Mouse (Mus musculus): ENCODE data around the gene E2f6. TPM values are rescaled to one million over a fixed set of nuclear protein-coding genes. Genes with fewer than 3 reads are reported as not detected.

The E2f6 gene
- polyA plus RNA-seq, 1 experiment from 2014 or later, result 38.4 TPM

GRCm38 (mm10) chr12:16831071-16831470 lies 20.3 kb downstream of the E2f6 start:
- no peaks in the 10 kb centered on the region for H3K9me3 ChIP-seq
- no peaks in the 10 kb centered on the region for H3K27me3 ChIP-seq
- no peak for ATAC-seq (ENCODE audit: borderline replicate concordance, extremely low read depth, low FRiP score, low TSS enrichment)
- peaks cover 4% of the 10 kb centered on the region for H3K4me1 ChIP-seq
- no peak overlapping the region for H3K4me2 ChIP-seq
- peaks cover 8% of the 10 kb centered on the region for H3K36me3 ChIP-seq
- no peak overlapping the region for H3K27ac ChIP-seq
- no peak overlapping the region for H3K9ac ChIP-seq
- 45% methylated on average over 4 of the region's 4 CpGs for WGBS
- no peak overlapping the region for H3K4me3 ChIP-seq

GRCm38 (mm10) chr12:16834701-16835100 lies 23.9 kb downstream of the E2f6 start:
- no peak overlapping the region for H3K27ac ChIP-seq
- H3K4me1 ChIP-seq, result peaks cover 8% of the 10 kb centered on the region
- H3K9ac ChIP-seq, result no peak overlapping the region
- no peaks in the 10 kb centered on the region for H3K9me3 ChIP-seq
- H3K4me3 ChIP-seq, result no peak overlapping the region
- no peaks in the 10 kb centered on the region for H3K27me3 ChIP-seq
- H3K36me3 ChIP-seq, result no peaks in the 10 kb centered on the region
- 48% methylated on average over 11 of the region's 11 CpGs for WGBS
- H3K4me2 ChIP-seq, result no peak overlapping the region
- no peak for ATAC-seq (ENCODE audit: borderline replicate concordance, extremely low read depth, low FRiP score, low TSS enrichment)

GRCm38 (mm10) chr12:16836188-16836587 lies 25.4 kb downstream of the E2f6 start:
- WGBS, result 31% methylated on average over 9 of the region's 9 CpGs
- Histone ChIP-seq H3K9me3 (no peaks in the 10 kb centered on the region), H3K4me2 (no peak overlapping the region), H3K27ac (no peak overlapping the region), H3K36me3 (no peaks in the 10 kb centered on the region), H3K4me1 (peaks cover 13% of the 10 kb centered on the region), H3K4me3 (no peak overlapping the region), H3K27me3 (no peaks in the 10 kb centered on the region), H3K9ac (no peak overlapping the region)
- peak; percentile 81; the same call in 1 of the 2 replicates for ATAC-seq (ENCODE audit: borderline replicate concordance, extremely low read depth, low FRiP score, low TSS enrichment)

DNA sequence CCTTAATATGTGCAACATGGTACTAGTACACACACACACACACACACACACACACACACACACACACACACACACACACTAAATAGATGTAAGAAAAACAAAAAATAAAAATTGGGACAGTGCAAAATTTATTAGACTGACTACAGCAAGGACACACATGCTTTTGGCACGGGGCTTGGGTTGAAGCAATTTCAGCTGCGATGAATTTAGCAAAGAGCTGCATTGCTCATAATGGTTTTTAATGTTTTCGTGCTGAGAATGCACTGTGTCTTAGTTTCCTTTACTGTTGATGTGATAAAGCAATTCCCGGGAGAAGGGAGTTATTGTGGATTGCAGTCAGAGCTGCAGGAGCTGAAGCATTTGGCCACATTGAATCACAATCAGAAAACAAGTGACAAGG lies 27.0 kb downstream of the E2f6 start:
- Histone ChIP-seq H3K36me3 (no peaks in the 10 kb centered on the region), H3K4me3 (no peak overlapping the region), H3K27ac (no peak overlapping the region), H3K4me2 (no peak overlapping the region), H3K4me1 (peaks cover 13% of the 10 kb centered on the region), H3K9ac (no peak overlapping the region), H3K9me3 (no peaks in the 10 kb centered on the region), H3K27me3 (no peaks in the 10 kb centered on the region)
- no peak for ATAC-seq (ENCODE audit: borderline replicate concordance, extremely low read depth, low FRiP score, low TSS enrichment)
- 91% methylated on average over 4 of the region's 4 CpGs for WGBS

- no peaks in the 10 kb centered on the region for H3K9me3 ChIP-seq
- H3K27me3 ChIP-seq, result no peaks in the 10 kb centered on the region
- H3K9ac ChIP-seq, result no peak overlapping the region
- no peak overlapping the region for H3K4me2 ChIP-seq
- H3K36me3 ChIP-seq, result no peaks in the 10 kb centered on the region
- 42% methylated on average over 8 of the region's 8 CpGs for WGBS
- ATAC-seq (ENCODE audit: borderline replicate concordance, extremely low read depth, low FRiP score, low TSS enrichment), result no peak
- H3K4me3 ChIP-seq, result no peak overlapping the region
- peaks cover 14% of the 10 kb centered on the region for H3K4me1 ChIP-seq
- 0 out of 2 replicates have a peak overlapping the region, but pooled peaks have one; percentile 24 for H3K27ac ChIP-seq
These were observed 30.3 kb downstream of the E2f6 start for GRCm38 (mm10) chr12:16840842-16841782.

DNA sequence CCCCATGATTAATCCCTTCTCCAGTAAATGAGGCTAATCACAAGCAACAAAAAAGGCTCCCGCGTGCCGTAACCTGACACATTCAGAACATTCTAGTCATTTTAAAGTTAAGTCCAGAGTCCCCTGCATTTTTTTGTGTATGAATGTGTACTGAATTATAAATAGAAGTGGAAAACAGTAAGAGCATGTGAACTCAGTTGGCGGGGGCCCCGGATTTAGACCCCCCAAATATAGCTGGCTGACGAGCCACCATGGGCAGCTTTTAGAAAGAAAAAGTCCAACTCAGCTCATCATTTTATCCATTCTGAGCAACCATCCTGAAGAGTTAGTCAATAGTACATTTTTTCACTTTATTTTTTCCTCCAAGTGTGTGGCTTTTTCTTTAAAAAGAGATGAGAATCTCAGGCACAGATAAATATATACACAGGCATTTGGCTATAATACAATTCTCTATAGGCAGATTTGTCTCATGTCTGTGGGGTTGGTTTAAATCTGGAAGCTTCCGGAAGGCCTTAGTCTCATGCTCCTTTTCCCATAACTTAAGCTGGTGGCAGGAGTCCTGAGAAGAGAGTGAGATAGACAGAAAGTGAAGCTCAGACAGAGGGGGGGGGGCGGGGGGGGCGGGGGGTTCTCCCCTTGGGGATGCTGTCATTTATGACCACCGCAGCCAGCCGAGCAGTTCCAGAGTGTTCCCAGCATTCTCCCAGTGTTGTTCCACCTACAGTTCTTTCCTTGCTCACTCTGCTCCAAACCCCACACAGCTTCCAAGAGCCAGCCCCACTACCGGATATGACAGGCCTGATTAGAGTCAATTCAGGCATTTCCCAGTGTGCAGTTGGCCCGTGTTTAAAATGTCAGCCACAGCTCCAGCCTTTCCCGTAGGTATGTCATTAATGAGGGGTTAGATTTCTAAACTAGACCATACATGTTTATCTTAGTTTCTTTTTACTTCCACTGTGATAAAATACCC lies 34.1 kb downstream of the E2f6 start:
- peak overlapping the region; percentile 54 for H3K27ac ChIP-seq
- H3K27me3 ChIP-seq, result no peaks in the 10 kb centered on the region
- H3K36me3 ChIP-seq, result no peaks in the 10 kb centered on the region
- H3K4me2 ChIP-seq, result no peak overlapping the region
- H3K4me1 ChIP-seq, result peaks cover 10% of the 10 kb centered on the region
- peak; percentile 79; the same call in 1 of the 2 replicates for ATAC-seq (ENCODE audit: borderline replicate concordance, extremely low read depth, low FRiP score, low TSS enrichment)
- no peak overlapping the region for H3K9ac ChIP-seq
- no peak overlapping the region for H3K4me3 ChIP-seq
- H3K9me3 ChIP-seq, result no peaks in the 10 kb centered on the region
- 46% methylated on average over 14 of the region's 14 CpGs for WGBS

DNA sequence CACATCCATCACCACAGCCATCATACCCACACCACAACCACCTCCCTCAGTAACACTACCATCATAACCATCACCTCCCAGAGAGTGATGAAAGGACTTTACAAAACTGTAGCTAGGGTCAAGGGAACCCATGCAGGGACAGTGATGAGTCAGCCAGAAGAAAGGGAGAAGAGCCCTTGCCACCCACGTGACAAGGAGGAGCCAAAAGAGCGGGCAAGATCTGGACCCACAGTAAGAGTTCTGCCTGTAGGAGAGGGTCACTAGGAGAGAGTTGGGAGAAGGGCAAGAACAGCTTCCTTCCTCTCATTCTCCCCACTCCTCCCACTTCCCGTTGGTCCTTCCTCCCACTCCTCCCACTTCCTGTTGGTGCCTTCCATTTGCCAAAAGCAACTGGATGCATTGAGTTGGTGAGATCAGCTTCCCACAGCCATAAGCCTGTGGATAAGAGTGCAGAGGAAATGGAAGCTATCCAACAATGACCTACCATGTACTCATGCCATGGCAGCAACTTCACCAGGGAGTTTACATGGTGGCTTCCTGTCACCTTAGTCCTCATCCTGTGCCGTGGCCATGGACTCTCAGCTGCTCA lies 36.5 kb downstream of the E2f6 start:
- Histone ChIP-seq H3K27ac (no peak overlapping the region), H3K9ac (no peak overlapping the region), H3K9me3 (no peaks in the 10 kb centered on the region), H3K4me1 (peaks cover 14% of the 10 kb centered on the region; the same call in 1 of the 2 replicates), H3K36me3 (no peaks in the 10 kb centered on the region), H3K4me2 (no peak overlapping the region), H3K27me3 (no peaks in the 10 kb centered on the region), H3K4me3 (no peak overlapping the region)
- WGBS, result 64% methylated on average over 4 of the region's 4 CpGs
- no peak for ATAC-seq (ENCODE audit: borderline replicate concordance, extremely low read depth, low FRiP score, low TSS enrichment)

GRCm38 (mm10) chr12:16848501-16848900 lies 37.7 kb downstream of the E2f6 start:
- no peak overlapping the region for H3K27ac ChIP-seq
- H3K9ac ChIP-seq, result no peak overlapping the region
- no peaks in the 10 kb centered on the region for H3K27me3 ChIP-seq
- H3K36me3 ChIP-seq, result no peaks in the 10 kb centered on the region
- H3K9me3 ChIP-seq, result no peaks in the 10 kb centered on the region
- H3K4me3 ChIP-seq, result no peak overlapping the region
- H3K4me2 ChIP-seq, result no peak overlapping the region
- peaks cover 16% of the 10 kb centered on the region for H3K4me1 ChIP-seq
- WGBS, result 67% methylated on average over 2 of the region's 2 CpGs
- no peak for ATAC-seq (ENCODE audit: borderline replicate concordance, extremely low read depth, low FRiP score, low TSS enrichment)

GRCm38 (mm10) chr12:16849821-16850220 lies 39.1 kb downstream of the E2f6 start:
- Histone ChIP-seq H3K4me2 (no peak overlapping the region), H3K27me3 (no peaks in the 10 kb centered on the region), H3K27ac (no peak overlapping the region), H3K4me1 (peaks cover 20% of the 10 kb centered on the region), H3K9me3 (no peaks in the 10 kb centered on the region), H3K36me3 (no peaks in the 10 kb centered on the region), H3K9ac (no peak overlapping the region), H3K4me3 (no peak overlapping the region)
- ATAC-seq (ENCODE audit: borderline replicate concordance, extremely low read depth, low FRiP score, low TSS enrichment), result no peak
- 30% methylated on average over 2 of the region's 2 CpGs for WGBS

GRCm38 (mm10) chr12:16850431-16851375 lies 39.9 kb downstream of the E2f6 start:
- 45% methylated on average over 16 of the region's 16 CpGs for WGBS
- Histone ChIP-seq H3K4me3 (no peak overlapping the region), H3K27me3 (no peaks in the 10 kb centered on the region), H3K9ac (no peak overlapping the region), H3K36me3 (no peaks in the 10 kb centered on the region), H3K4me2 (no peak overlapping the region), H3K4me1 (peaks cover 19% of the 10 kb centered on the region), H3K9me3 (no peaks in the 10 kb centered on the region), H3K27ac (no peak overlapping the region)
- ATAC-seq (ENCODE audit: borderline replicate concordance, extremely low read depth, low FRiP score, low TSS enrichment), result no peak

All from lung, embryonic 15.5 days (tissue).